Mouse (Mus musculus): Measurements from ENCODE around the gene Smg7. TPM values are rescaled to one million over a fixed set of nuclear protein-coding genes. Genes with fewer than 3 reads are reported as not detected.

The Smg7 gene
- polyA plus RNA-seq, 1 experiment from 2014 or later = 32.7 TPM

DNA sequence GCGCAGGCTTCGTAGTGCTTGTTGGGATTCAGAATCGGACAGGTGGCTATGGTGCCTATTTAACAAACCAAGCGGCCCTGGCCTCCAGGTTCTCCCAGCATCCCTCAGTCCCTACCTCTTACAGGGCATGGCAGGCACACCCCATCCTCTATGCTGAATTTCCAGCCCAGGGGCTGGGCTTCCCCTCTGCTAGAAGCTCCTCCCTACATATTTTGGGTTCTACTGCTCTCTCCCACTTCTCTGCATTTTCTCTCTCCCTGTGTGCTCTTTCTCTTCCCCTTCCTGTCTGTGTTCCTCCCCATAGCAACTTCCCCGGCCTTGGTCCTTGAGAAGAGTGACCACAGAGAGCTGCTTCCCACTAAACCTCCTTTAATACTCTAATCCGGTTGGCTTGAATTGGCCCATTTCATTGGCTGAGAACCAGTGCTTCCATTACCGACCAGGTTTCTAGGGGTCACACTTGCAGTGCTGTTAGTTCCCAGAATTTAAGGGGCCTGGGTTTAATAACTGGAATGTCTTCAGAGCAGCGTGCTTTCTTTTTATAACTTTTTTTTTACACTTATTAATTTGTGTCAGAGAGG is 105.7 kb downstream of the Smg7 start:
- H3K9ac ChIP-seq = no peak overlapping the region
- no peaks in the 10 kb centered on the region for H3K27me3 ChIP-seq
- no peak for ATAC-seq (ENCODE audit: low FRiP score, low read depth)
- no peak overlapping the region for H3K4me2 ChIP-seq
- H3K4me1 ChIP-seq (replicated peaks) = peaks cover 11% of the 10 kb centered on the region
- no peak overlapping the region for H3K27ac ChIP-seq (replicated peaks)
- 87% methylated on average over 8 of the region's 8 CpGs for WGBS
- no peaks in the 10 kb centered on the region for H3K36me3 ChIP-seq
- H3K4me3 ChIP-seq = no peak overlapping the region
- H3K9me3 ChIP-seq = no peaks in the 10 kb centered on the region

DNA sequence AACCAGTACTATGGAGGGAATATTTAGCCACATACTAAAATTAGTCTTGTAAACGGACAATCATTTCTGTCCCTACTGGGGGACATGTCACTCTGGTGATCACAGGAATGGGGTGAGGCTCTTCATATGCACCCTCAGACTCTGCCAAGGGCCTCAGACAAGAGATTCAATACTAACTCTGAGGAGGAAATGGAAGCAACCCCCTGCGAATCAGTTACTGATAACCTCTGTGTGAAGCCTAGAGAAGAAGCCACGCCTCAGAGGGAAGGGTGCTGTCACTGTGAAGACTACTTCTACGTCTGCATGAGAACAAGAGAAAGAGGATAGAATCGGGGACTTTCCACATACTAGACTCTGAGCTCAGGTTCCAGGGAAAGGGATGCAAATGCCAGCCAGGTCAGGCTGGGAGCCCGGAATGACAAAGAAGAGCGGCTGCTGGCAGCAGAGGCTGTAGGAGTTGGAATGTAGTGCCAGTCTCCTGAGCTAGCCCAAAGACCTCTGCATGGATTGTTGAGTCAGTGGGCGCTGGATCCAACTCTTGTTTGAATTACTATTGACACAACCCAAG is 106.7 kb downstream of the Smg7 start:
- Histone ChIP-seq H3K27me3 (no peaks in the 10 kb centered on the region), H3K4me2 (no peak overlapping the region), H3K27ac (replicated peaks) (no peak overlapping the region), H3K36me3 (no peaks in the 10 kb centered on the region), H3K9me3 (no peaks in the 10 kb centered on the region), H3K4me1 (replicated peaks) (peaks cover 11% of the 10 kb centered on the region), H3K4me3 (no peak overlapping the region), H3K9ac (no peak overlapping the region)
- WGBS = 65% methylated on average over 8 of the region's 8 CpGs
- no peak for ATAC-seq (ENCODE audit: low FRiP score, low read depth)

DNA sequence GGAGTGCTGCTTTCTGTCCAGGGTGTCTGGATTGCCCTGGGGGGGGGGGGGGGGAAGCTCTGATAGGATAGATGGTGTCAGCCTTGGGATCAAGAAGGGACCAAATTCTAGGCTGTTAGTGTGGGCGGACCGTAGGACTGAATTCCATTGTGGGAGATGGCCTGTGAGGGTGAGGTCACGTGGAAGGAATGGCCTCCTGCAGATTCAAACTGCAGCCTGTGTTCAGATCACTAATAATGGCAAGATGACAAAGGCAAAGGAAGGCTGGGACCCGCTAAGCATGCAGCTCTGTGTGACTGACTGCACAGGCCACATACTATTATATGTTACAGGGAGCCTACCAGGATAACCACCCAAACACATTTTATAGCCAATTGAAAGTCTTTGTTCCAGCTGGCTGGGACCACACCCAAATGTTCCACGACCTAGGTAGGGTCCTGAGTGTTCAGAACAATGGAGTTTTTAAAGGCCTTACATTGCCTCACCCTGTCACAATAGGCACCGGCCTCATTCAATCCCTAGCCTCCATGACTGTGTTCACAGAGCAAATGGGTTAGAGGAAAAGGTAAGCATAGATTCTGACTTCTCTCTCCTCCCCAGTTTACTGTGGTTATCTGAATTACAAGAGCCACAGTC is 108.8 kb downstream of the Smg7 start:
- no peaks in the 10 kb centered on the region for H3K9me3 ChIP-seq
- 19% methylated on average over 6 of the region's 6 CpGs for WGBS
- no peaks in the 10 kb centered on the region for H3K27me3 ChIP-seq
- H3K4me3 ChIP-seq = no peak overlapping the region
- 0 out of 2 replicates have a peak overlapping the region, but pooled peaks have one; percentile 34 for H3K27ac ChIP-seq (replicated peaks)
- peaks cover 6% of the 10 kb centered on the region for H3K4me1 ChIP-seq (replicated peaks)
- H3K36me3 ChIP-seq = no peaks in the 10 kb centered on the region
- H3K9ac ChIP-seq = no peak overlapping the region
- no peak for ATAC-seq (ENCODE audit: low FRiP score, low read depth)
- H3K4me2 ChIP-seq = no peak overlapping the region

DNA sequence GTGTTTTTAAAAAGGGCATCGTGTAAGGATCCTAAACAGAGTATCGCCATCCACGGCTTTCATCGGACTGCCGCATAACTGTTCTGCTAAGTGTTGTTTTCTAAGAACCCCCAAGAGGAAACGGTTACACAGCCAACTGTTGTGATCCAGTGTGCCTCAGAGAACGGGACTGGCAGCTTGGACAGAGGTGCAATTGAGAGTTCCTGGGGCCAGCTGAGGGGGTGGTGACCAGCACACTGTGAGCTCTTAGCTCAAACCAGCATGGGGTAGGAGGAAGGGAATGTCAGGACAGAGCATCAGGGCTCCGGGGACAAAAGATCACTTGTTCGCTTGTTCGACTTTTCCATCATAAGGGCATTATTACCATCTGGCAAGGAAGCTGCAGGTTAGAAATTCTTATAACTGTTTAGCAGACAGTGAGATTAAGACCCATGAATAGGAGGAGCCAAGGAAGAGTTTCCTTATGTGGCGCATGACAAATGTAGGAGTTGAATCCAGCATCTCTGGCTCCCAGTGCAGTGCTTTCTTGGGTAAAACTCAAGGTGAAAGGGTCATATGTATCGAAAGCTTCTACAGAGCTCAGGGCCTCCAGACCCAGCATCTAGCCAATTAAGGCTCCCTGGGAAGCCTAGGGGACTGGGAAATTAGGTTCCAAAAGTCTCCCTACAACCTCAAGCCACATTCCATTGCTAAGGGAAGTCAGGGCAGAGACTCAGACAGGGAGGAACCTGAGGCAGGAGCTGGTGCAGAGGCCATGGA is 109.5 kb downstream of the Smg7 start:
- H3K36me3 ChIP-seq = no peaks in the 10 kb centered on the region
- H3K27ac ChIP-seq (replicated peaks) = 0 out of 2 replicates have a peak overlapping the region, but pooled peaks have one; percentile 34
- H3K9me3 ChIP-seq = no peaks in the 10 kb centered on the region
- ATAC-seq (ENCODE audit: low FRiP score, low read depth) = peak; percentile 52; the same call in 1 of the 2 replicates
- peaks cover 6% of the 10 kb centered on the region for H3K4me1 ChIP-seq (replicated peaks)
- no peak overlapping the region for H3K4me3 ChIP-seq
- 11% methylated on average over 12 of the region's 12 CpGs for WGBS
- no peak overlapping the region for H3K4me2 ChIP-seq
- no peak overlapping the region for H3K9ac ChIP-seq
- H3K27me3 ChIP-seq = no peaks in the 10 kb centered on the region

DNA sequence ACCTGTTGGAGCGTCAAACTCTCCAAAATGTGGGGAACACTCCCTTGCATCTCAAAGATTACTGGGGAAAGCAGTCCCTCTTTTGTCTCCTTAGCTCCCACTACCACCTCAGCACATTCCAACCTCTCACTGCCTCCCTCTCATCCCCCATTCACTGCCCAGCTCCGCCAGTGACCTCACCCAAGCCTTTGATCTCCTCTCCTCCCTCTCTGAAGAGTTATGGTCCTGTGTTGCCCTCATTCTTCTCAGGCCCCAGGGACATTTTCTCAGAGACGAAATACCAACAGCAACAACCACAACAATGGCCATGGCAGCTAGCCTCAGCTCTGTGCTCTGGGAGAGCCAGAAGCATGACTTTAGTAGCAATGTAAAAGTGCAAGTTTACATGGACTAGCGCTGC is 111.2 kb downstream of the Smg7 start:
- Histone ChIP-seq H3K9me3 (no peaks in the 10 kb centered on the region), H3K4me1 (replicated peaks) (peaks cover 6% of the 10 kb centered on the region), H3K4me3 (no peak overlapping the region), H3K4me2 (no peak overlapping the region), H3K27ac (replicated peaks) (no peak overlapping the region), H3K27me3 (no peaks in the 10 kb centered on the region), H3K9ac (no peak overlapping the region), H3K36me3 (no peaks in the 10 kb centered on the region)
- WGBS = 23% methylated on average over 4 of the region's 4 CpGs
- ATAC-seq (ENCODE audit: low FRiP score, low read depth) = no peak

DNA sequence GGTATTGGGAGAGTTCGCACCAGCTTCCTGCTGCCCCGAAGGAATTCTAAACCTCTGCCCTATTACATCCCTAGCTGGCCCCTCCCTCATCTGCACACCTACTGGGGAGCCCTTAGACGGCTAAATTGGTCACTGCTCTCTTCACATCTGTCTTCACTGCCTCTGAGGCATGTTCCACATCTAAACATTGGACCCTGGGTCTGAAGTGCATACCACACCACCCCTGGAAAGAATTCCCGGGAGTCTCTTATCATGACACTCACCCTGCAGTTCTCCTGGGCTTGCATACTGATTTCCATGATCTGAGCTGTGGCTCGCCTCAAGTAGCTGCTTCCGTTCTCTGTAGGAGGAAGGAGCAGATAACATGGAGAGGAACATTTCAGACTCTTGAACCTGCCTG is 111.6 kb downstream of the Smg7 start:
- no peaks in the 10 kb centered on the region for H3K9me3 ChIP-seq
- WGBS = 27% methylated on average over 6 of the region's 6 CpGs
- no peak overlapping the region for H3K4me2 ChIP-seq
- H3K9ac ChIP-seq = no peak overlapping the region
- no peak overlapping the region for H3K27ac ChIP-seq (replicated peaks)
- H3K27me3 ChIP-seq = no peaks in the 10 kb centered on the region
- H3K4me3 ChIP-seq = no peak overlapping the region
- H3K36me3 ChIP-seq = no peaks in the 10 kb centered on the region
- ATAC-seq (ENCODE audit: low FRiP score, low read depth) = 0 out of 2 replicates have a peak, but pooled peaks have one; percentile 35
- H3K4me1 ChIP-seq (replicated peaks) = peaks cover 6% of the 10 kb centered on the region

DNA sequence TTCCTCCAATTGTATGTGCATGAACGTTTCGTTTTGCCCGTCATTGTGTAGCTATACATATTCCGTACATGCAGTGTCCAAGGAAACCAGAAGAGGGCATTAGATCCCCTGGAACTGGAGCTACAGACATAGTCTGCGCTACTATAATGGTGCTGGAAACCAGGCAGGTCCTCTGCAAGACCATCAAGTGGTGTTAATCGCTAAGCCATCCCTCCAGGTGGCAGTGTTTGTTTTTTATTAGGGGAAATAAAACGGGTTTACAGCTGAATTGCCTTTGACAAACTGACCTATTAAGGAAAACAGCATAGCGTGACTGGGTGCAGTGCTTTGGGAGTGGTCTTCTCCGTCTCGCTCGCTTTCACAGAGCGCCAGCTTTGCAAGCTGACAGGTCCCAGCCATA is 112.2 kb downstream of the Smg7 start:
- WGBS = 25% methylated on average over 12 of the region's 12 CpGs
- ATAC-seq (ENCODE audit: low FRiP score, low read depth) = no peak
- Histone ChIP-seq H3K36me3 (no peaks in the 10 kb centered on the region), H3K4me1 (replicated peaks) (peaks cover 6% of the 10 kb centered on the region), H3K27me3 (no peaks in the 10 kb centered on the region), H3K9me3 (no peaks in the 10 kb centered on the region), H3K4me2 (no peak overlapping the region), H3K9ac (no peak overlapping the region), H3K4me3 (no peak overlapping the region), H3K27ac (replicated peaks) (no peak overlapping the region)

DNA sequence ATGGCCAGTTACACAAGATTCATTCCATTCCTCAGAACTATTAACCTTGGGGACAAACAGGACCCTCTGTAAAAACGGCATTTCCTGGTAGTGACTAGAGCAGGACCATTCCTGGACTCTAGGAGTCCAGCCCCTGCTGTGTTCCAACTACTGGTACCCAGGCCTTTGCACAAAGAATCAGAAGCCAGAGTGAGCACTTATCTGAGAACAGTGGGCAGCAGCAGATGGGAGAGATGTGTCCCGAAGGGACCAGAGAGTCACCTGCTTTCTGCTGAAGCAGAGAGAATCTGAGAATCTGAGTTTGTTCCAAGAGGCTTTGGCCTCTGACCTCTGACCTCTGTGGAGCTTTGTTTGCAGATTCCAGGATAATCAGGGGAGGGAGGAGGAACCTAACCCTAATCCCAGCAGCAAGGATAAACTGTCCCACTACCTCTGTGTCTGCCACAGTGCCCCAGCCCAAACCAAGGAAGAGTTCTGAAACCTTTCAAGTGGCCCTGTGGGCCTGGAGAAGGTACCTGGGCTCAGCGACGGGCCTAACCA is 114.3 kb downstream of the Smg7 start:
- H3K36me3 ChIP-seq = no peaks in the 10 kb centered on the region
- no peak for ATAC-seq (ENCODE audit: low FRiP score, low read depth)
- WGBS = 40% methylated on average over 4 of the region's 4 CpGs
- no peaks in the 10 kb centered on the region for H3K9me3 ChIP-seq
- no peak overlapping the region for H3K27ac ChIP-seq (replicated peaks)
- H3K4me2 ChIP-seq = no peak overlapping the region
- H3K27me3 ChIP-seq = no peaks in the 10 kb centered on the region
- no peak overlapping the region for H3K4me3 ChIP-seq
- no peak overlapping the region for H3K9ac ChIP-seq
- H3K4me1 ChIP-seq (replicated peaks) = peaks cover 6% of the 10 kb centered on the region

Other genes with a start within 250 kb of the Smg7 start
- 0.10 TPM in 1 of 2 replicates, not detected in the other for gene Apobec4, start 152.1 kb downstream of the Smg7 start, polyA plus RNA-seq (2015; fragmentation: Nextera tagmentation; extraction: Ambion mirVana)
- 18.9 and 19.5 TPM in 2 replicates for gene Rgl1, start 136.3 kb downstream of the Smg7 start, polyA plus RNA-seq (2015; fragmentation: Nextera tagmentation; extraction: Ambion mirVana)
- gene Arpc5, start 136.1 kb downstream of the Smg7 start, polyA plus RNA-seq (2015; fragmentation: Nextera tagmentation; extraction: Ambion mirVana) = 298 and 307 TPM in 2 replicates
- gene Ncf2, start 102.5 kb downstream of the Smg7 start, polyA plus RNA-seq (2015; fragmentation: Nextera tagmentation; extraction: Ambion mirVana) = 2.2 and 3.7 TPM in 2 replicates
- 77.9 and 81.6 TPM in 2 replicates for gene Nmnat2, start 52.3 kb upstream of the Smg7 start, polyA plus RNA-seq (2015; fragmentation: Nextera tagmentation; extraction: Ambion mirVana)